Mouse (Mus musculus) cerebellum, adult 2 months (tissue): ENCODE data around the gene Usp31. TPM values are rescaled to one million over a fixed set of nuclear protein-coding genes. Genes with fewer than 3 reads are reported as not detected.

ENCODE experiments used
- DNase-seq, 2 experiments: peaks; one replicate each; pipeline ENCODE4 v3.0.0; 2021
- H3K27ac ChIP-seq: fragments of 200-500 bp; 2 replicates; pipeline ENCODE4 v1.5.1; 2012; ENCODE audit warnings: low read length, control low read depth, inconsistent platforms; ENCODE audit not compliant: insufficient read depth
- H3K27me3 ChIP-seq: fragments of 200-500 bp; 2 replicates; pipeline ENCODE4 v1.6.1; 2012; ENCODE audit warnings: inconsistent platforms, mild to moderate bottlenecking, low read length, moderate library complexity; ENCODE audit not compliant: control insufficient read depth, insufficient read depth
- H3K4me1 ChIP-seq: fragments of 200-500 bp; 2 replicates; pipeline ENCODE4 v1.6.1; 2011; ENCODE audit warnings: low read length; ENCODE audit not compliant: control insufficient read depth, insufficient read depth
- H3K4me3 ChIP-seq: fragments of 200-500 bp; replicated peaks from 2 replicates; pipeline ENCODE3; 2011; ENCODE audit warnings: mild to moderate bottlenecking, low read depth, low read length, control low read depth; ENCODE audit not compliant: insufficient read depth
- CTCF ChIP-seq: fragments of 200-500 bp; IDR thresholded peaks from 2 replicates; pipeline ENCODE4 v1.5.1; 2011; ENCODE audit warnings: low read depth, mild to moderate bottlenecking, control low read depth, low read length, moderate library complexity, borderline replicate concordance; ENCODE audit not compliant: insufficient read depth
- POLR2A ChIP-seq: fragments of 200-500 bp; IDR thresholded peaks from 2 replicates; pipeline ENCODE4 v1.6.1; 2011; ENCODE audit warnings: low read length, control low read depth, borderline replicate concordance; ENCODE audit not compliant: insufficient read depth
- WGBS: fragments of 180-500 bp; shearing (Covaris S2); methylation state at CpG from one replicate; pipeline ENCODE4 v1.1.7; 2018; 5-methylcytosine and 5-hydroxymethylcytosine counted together
- polyA plus RNA-seq: library from polyadenylated mRNA; depleted of rRNA; stranded (reverse); fragments of >200 nt; gene quantifications from 2 replicates; pipeline ENCODE4 v1.2.3, GENCODE M21; 2012; rRNA removed

Usp31 gene
- polyA plus RNA-seq = 26.0 and 28.4 TPM in 2 replicates

- Histone ChIP-seq H3K4me3 (peak within 1 kb of the TSS; percentile 82), H3K4me1 (peaks cover 7% of the 10 kb centered on the region; the same call in 1 of the 2 replicates), H3K27ac (peak within 1 kb of the TSS; percentile 61; the same call in 1 of the 2 replicates), H3K27me3 (no peaks in the 10 kb centered on the region)
- WGBS = 1% methylated on average over 82 of the region's 82 CpGs
- peak; percentile 96 to 97 for DNase-seq
- no peak for TF ChIP-seq CTCF
- TF ChIP-seq POLR2A = peak; percentile 77
Observed at GRCm38 (mm10) chr7:121707073-121707667, at the start of gene Usp31. Usp31 (minus strand) TSS chr7:121707253.

GRCm38 (mm10) chr7:121754748-121755147 is 47.7 kb upstream of the Usp31 start:
- Histone ChIP-seq H3K27me3 (no peaks in the 10 kb centered on the region), H3K4me1 (peaks cover 3% of the 10 kb centered on the region), H3K4me3 (no peak overlapping the region), H3K27ac (no peak overlapping the region)
- no peak for DNase-seq
- no peak for TF ChIP-seq CTCF
- TF ChIP-seq POLR2A = no peak
- WGBS = 73% methylated on average over 8 of the region's 8 CpGs

GRCm38 (mm10) chr7:121750244-121750643 is 43.2 kb upstream of the Usp31 start:
- Histone ChIP-seq H3K4me3 (no peak overlapping the region), H3K27ac (no peak overlapping the region), H3K27me3 (no peaks in the 10 kb centered on the region), H3K4me1 (no peaks in the 10 kb centered on the region)
- DNase-seq = no peak
- WGBS = 84% methylated on average over 5 of the region's 5 CpGs
- TF ChIP-seq POLR2A (no peak), CTCF (no peak)

DNA sequence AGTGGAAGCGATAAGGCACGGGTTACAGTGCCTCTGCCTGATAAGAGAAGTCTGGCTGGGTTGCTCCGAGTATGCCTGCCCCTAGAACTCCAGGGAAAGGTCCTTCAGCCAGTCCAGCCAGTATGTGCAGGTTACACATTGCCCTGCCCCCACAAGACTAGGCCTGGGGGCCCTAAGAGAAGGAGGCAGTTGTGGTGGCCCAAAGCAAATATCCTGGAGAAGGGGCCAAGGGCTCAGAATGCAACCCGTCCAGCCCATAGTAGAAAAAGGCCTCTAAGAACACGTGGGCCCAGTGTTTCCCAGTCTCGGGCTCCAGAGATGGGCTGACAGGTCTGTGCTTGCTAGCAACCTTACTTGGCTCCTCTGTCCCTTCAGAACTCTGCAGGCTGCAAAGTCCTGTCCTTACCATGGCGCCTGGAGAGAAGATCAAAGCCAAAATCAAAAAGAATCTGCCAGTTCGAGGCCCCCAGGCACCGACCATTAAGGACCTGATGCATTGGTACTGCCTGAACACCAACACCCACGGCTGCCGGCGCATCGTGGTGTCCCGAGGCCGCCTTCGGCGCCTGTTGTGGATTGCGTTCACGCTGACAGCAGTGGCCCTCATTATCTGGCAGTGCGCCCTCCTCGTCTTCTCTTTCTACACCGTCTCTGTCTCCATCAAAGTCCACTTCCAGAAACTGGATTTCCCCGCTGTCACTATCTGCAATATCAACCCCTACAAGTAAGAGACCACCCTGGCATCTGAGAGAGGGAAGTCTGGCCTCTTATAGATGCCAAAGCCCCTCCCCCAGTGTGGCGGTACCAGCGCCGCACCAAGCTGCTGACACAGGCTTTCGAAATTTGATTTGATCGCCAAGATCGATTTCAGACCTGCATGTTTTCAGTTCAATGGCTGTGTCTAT is 30.7 kb upstream of the Usp31 start:
- TF ChIP-seq POLR2A (no peak), CTCF (no peak)
- no peak overlapping the region for H3K4me3 ChIP-seq
- no peaks in the 10 kb centered on the region for H3K27me3 ChIP-seq
- DNase-seq = peak in 1 of 2 experiments; percentile 25
- WGBS = 70% methylated on average over 29 of the region's 29 CpGs
- no peak overlapping the region for H3K27ac ChIP-seq
- H3K4me1 ChIP-seq = no peaks in the 10 kb centered on the region

DNA sequence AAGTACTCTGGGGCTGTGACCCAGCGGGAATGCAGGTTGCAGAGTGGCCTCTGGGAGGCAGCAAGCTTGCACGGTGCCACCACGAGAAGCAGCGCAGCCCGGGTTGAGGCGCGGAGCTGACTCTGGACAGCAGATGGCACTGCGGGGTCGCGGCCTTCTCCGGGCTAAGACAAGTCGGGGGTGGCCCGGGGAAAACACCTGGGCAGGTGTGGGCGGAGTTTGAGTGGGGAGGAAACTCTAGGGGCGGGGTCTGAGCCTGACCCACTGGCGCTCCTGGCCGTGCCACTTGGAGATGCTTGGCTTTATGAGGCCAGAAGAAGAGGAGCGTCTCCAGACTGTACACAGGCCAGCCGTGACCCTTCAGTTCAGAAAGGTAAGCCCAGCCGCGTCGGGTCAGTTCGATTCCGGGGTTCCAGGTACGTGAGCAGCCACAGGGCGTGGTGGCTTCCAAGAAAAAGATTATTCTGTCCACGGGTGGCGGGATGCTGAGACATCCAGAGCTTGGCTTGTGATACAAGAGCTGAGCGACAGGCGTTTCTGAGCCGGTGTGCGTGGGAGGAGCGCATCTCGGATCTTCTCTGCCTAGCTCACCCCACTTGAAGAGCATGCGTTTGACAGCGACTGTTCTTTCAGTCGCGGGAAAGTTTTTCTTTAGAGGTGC is 27.2 kb upstream of the Usp31 start, which contains the start of gene Scnn1g:
Gene Scnn1g, plus strand, starts transcription at position 309 of the 661 bp plus-strand sequence.
- peak within 1 kb of the TSS; percentile 61 for H3K4me3 ChIP-seq
- DNase-seq = peak; percentile 89 to 95
- WGBS = 1% methylated on average over 38 of the region's 38 CpGs
- no peaks in the 10 kb centered on the region for H3K27me3 ChIP-seq
- TF ChIP-seq CTCF = peak; percentile 99
- TF ChIP-seq POLR2A = no peak
- H3K27ac ChIP-seq = no peak within 1 kb of the TSS
- H3K4me1 ChIP-seq = no peaks in the 10 kb centered on the region

DNA sequence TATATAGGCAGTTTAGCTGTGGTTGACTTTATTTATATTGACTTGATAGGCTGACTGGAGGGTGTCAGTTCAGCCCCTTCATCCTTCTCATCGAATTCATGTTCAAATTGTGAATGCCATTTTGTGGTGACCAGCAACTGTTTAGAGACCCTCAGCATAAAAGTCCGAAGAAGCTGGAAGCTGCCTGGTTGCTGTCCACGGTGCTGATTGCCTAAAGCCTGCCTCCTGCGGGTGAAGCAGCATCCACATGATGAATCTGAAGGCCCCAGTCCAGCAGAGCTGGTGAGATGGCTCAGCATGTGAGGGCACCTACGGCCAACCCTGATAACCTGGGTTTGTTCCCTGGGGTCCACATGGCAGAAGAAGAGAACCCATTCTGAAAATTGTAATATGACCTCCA is 23.2 kb upstream of the Usp31 start:
- Histone ChIP-seq H3K27ac (no peak overlapping the region), H3K4me1 (no peaks in the 10 kb centered on the region), H3K27me3 (no peaks in the 10 kb centered on the region), H3K4me3 (no peak overlapping the region)
- no peak for TF ChIP-seq POLR2A
- TF ChIP-seq CTCF = no peak
- no peak for DNase-seq
- 15% methylated on average over 5 of the region's 5 CpGs for WGBS

GRCm38 (mm10) chr7:121717031-121717430 is 10.0 kb upstream of the Usp31 start:
- TF ChIP-seq CTCF (no peak), POLR2A (no peak)
- DNase-seq = no peak
- 76% methylated on average over 7 of the region's 7 CpGs for whole genome bisulfite sequencing

More at GRCm38 (mm10) chr7:121717031-121717430, 10.0 kb upstream of the Usp31 start:
- Histone ChIP-seq H3K27me3 (no peaks in the 10 kb centered on the region), H3K27ac (no peak overlapping the region), H3K4me1 (no peaks in the 10 kb centered on the region), H3K4me3 (no peak overlapping the region)
